Mouse (Mus musculus) gastrocnemius, adult 2 months (tissue): Measurements from ENCODE around the gene Apba3. TPM values are rescaled to one million over a fixed set of nuclear protein-coding genes. Genes with fewer than 3 reads are reported as not detected.
"Not testable (repeated sequence)": the region's sequence is repeated elsewhere in the genome, so short reads cannot be mapped to it uniquely, and the experiment has no call there.

Experiments
- DNase-seq: peaks from one replicate; pipeline ENCODE4 v3.0.0; 2022
- H3K27ac ChIP-seq: fragments of 200-600 bp; 2 replicates; pipeline ENCODE4 v1.8.1; 2022; ENCODE audit warnings: mild to moderate bottlenecking
- H3K4me3 ChIP-seq: fragments of 200-600 bp; 2 replicates; pipeline ENCODE4 v1.8.1; 2022; ENCODE audit warnings: mild to moderate bottlenecking, moderate library complexity
- CTCF ChIP-seq: fragments of 200-600 bp; IDR thresholded peaks from 2 replicates; pipeline ENCODE4 v1.8.1; 2022; ENCODE audit warnings: antibody characterized with exemption, mild to moderate bottlenecking, moderate library complexity
- intact Hi-C: fragments of 180-260 bp; cut with DNase I; formaldehyde crosslinking; loops from one replicate; pipeline ENCODE4 v1.15.1; 2025
- long read RNA-seq, 2 experiments: library from polyadenylated mRNA; stranded (forward); transcript quantifications; one replicate each; pipeline ENCODE4 v2.0.0; 2021
- total RNA-seq, 2 experiments: library from RNA; stranded (reverse); gene quantifications; 2 replicates each; pipeline ENCODE4 v1.2.3; 2021

Apba3 gene
- 100 to 1,000 TPM; 110 to 119 TPM for total RNA-seq
- long read RNA-seq, experiment 1, transcript Apba3-201 (11 exons, 2,106 nt), result major isoform, 85 of 137 reads
- long read RNA-seq, experiment 1, partial matches to known transcripts, result 13 of 137 reads
- long read RNA-seq, experiment 1, other reads (novel, unspliced or antisense), result 38 of 137 reads
- long read RNA-seq, experiment 2, transcript Apba3-201 (11 exons, 2,106 nt), result major isoform, 78 of 133 reads
- long read RNA-seq, experiment 2, partial matches to known transcripts, result 14 of 133 reads
- long read RNA-seq, experiment 2, other reads (novel, unspliced or antisense), result 41 of 133 reads

DNA sequence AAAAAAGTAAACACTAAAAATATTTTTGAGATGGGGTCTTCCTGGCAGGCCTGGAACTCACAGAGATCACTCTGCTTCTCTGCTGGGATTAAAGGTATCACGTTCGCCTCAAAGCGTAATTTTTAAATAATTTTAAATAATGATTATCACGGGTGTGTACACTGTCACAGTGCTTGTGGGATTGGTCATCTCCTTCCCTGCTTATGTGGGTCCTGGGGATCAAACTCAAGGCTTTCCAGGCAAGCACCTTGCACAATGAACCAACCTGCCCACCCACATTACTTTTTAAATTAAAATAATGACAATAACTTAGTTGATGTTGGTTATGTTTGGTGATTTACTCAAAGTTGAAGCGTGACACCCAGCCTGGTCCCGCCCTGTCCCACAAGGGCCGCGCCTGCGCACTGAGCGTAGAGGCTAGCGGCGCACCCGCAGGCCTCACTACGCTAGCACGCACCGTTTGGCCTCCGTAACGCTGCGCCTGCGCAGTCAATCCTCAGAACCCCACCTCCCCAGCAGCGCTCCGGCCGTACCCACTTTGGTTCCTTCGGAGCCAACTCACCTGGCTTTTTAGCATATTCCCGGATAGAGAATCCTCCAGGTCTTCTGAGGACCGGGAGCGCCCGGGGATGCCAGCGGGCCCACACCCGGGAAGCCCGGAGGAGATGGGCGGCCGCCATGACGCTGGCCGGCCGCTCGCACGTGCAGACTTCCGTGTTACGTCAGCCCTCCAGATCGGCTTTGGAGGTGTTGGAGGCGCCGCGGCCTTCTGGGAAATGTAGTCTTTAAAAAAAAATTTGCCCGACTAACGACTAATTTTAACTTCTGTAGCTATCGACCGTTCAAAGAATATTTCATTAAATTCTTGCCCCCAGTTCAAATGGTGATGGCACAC is at the start of gene Apba3, which contains the start of gene Mrpl54:
Gene Apba3 (plus strand): TSS at position 750 of the 895 bp plus-strand sequence.
Gene Mrpl54 (minus strand): TSS at position 724 of the 895 bp plus-strand sequence.
- peak; percentile 99 for DNase-seq
- Histone ChIP-seq H3K4me3 (peak within 1 kb of the TSS; percentile 91), H3K27ac (peak within 1 kb of the TSS; percentile 100)
- no peak for TF ChIP-seq CTCF
- intact Hi-C loops, result loop anchor here (10.0 kb wide), 1 partner anchor 832 kb away; the partner anchor contains the start of gene Tcf3

DNA sequence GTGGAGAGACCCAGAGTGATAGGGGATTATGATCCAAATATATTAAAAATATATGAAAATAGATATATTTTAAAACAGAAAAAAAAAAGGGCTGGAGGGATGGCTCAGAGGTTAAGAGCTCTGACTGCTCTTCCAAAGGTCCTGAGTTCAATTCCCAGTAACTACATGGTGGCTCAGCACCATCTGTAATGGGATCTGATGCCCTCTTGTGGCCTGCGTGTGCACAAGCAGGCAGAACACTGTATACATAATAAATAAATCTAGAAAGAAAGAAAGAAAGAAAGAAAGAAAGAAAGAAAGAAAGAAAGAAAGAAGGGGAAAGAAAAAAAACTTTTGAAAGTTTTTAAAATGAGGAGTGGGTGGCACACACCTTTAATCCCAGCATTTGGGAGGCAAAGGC is 49.5 kb upstream of the Apba3 start:
- not testable (repeated sequence) for H3K27ac ChIP-seq, H3K4me3 ChIP-seq, DNase-seq
- intact Hi-C loops, result loop anchor here (1.0 kb wide), 1 partner anchor 18 kb away; no protein-coding TSS in a partner anchor
- TF ChIP-seq CTCF, result peak; percentile 71

DNA sequence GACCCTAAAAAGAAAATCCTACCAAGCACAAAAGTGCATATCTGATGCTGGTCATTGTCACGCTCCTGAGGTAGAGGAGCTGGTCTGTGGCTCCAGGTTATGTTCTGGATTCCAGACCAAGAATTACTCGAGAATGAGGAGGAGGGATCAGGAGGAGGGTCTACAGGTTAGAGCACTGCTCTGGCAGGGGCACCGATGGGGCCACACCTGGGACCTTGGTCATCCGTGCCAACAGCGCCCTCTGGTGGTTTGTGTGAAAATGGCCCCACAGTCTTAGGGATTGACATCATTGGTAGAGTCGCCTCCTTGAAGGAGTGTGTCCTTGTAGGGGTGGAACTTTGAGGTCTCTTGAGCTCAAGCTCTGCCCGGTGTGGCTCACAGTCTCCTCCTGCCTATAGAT is 48.8 kb upstream of the Apba3 start:
- intact Hi-C loops, result loop anchor here (1.0 kb wide), 1 partner anchor 19 kb away; no protein-coding TSS in a partner anchor
- TF ChIP-seq CTCF, result peak; percentile 87

DNA sequence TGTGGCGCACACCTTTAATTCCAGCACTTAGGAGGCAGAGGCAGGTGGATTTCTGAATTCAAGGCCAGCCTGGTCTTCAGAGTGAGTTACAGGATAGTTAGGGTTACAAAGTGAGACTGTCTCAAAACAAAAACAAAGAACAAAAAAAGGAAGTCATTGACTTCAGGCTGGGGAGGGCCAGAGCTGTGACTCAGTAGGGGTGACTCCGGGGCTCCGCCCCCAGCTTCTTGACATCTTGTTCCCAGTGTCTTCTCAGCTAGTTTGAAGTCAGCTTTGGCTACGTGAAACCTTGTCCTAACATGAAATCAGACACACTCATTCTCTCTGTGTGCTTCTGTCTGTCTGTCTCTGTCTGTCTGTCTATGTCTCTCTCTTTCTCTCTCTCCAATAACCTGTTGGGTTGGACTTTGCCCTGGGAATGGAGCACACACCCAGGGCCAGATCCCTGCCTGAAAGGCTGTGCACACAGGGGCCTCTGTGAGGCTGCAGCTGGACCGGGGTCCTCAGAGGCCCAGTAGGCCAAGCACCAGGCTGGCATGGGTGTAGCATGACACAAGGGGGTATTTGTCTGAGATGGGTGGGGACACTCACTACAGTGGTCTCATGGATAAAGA is 45.3 kb upstream of the Apba3 start:
- DNase-seq, result no peak
- intact Hi-C loops, result no loop called here
- H3K4me3 ChIP-seq, result no peak overlapping the region
- no peak for TF ChIP-seq CTCF
- no peak overlapping the region for H3K27ac ChIP-seq

More for the DNA sequence above, 48.8 kb upstream of the Apba3 start:
- Histone ChIP-seq H3K4me3 (no peak overlapping the region), H3K27ac (no peak overlapping the region)
- DNase-seq, result peak; percentile 81

DNA sequence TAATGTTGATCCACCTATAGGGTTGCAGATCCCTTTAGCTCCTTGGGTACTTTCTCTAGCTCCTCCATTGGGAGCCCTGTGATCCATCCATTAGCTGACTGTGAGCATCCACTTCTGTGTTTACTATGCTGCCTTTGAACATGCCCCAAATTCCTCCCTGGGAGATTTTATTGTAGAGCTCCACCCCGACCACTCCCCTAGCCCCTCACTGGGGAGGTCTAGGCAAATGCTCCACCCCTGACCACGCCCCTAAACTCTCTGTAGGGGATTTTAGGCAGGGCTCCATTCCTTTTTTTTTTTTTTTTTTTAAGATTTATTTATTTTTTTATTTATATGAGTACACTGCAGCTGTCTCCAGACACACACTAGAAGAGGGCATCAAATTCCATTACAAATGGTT is 43.0 kb upstream of the Apba3 start:
- H3K27ac ChIP-seq, result not testable (repeated sequence)

DNA sequence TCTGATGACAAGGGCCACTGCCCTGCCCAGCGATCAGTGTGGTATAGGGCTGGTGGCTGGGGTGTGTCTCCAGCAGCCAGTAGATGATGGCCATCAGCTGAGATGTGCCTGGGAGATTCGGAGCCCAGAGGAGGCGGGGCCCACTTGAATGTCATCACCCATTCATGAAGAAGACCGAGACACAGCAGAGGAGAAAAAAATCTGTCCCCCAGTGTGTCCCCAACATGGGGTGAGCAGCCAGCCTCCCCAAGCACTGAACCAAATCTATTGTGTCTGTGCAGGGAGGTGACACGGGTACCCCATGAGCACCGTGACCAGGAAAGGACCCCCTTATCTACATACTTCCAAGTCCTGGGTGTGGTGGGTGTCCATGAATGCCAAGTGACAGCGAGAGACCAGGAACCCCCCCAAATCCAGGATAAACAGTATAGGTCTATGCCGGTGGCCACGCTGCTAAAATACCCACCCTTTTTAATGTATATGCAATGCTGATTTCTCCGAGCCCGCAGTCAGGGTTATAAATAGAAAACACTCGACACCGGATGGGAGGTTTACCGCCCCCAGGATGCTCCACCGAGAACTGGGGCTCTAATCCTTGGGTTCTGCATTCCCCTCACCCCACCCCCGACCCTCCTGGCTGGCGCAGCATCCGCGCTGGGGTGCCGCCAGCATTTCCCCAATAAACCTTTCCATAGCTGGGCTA is 36.9 kb upstream of the Apba3 start:
- no peak for TF ChIP-seq CTCF
- H3K27ac ChIP-seq, result no peak overlapping the region
- intact Hi-C loops, result no loop called here
- H3K4me3 ChIP-seq, result no peak overlapping the region
- DNase-seq, result no peak

More for the DNA sequence above, 43.0 kb upstream of the Apba3 start:
- H3K4me3 ChIP-seq, intact Hi-C loops, DNase-seq: not testable (repeated sequence)

DNA sequence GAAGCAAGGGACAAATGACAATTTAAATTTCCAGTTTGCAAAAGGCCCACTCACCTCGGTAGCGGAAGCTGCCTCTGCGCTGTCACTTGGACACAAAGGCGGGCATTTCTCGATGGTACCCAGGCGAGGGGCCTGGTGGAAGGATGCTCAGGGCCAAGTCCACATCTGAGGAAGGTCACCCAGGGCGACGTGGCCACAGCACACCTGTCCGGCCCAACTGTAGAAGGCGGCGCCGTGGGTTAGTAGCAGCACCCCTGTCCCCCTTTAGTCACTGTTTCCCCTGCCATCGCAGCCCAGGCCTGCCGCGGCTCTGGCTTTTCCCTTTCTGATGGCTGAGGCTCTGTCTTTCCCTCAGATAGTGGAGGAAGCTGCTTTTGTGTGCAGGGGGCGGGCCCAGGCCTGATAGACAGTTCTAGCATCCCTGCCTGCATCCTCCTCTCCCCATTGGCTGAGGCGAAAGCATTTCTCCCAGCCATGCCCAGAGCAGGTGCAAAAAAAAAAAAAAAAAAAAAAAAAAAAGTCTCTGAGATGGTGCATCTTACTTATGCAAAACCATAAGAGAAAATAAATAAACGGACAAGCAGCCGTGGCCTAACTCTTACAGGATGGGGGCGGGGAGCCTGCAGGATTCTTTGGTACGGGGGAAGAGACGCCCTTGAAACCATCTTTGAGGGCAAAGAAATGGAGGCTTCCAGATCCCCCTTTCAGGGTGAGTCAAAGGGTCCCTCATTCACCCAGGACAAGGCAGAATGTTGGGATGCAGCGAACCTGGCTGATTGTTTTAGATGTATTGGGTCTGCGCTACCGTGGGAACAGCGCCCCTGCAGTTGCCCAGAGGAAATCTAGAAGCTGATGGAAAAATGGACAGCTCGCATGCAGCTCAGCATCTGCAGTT is 36.1 kb upstream of the Apba3 start, which contains the start of gene Atcay:
Gene Atcay (minus strand): TSS at position 396 of the 895 bp plus-strand sequence.
- intact Hi-C loops, result no loop called here
- Histone ChIP-seq H3K27ac (no peak within 1 kb of the TSS), H3K4me3 (no peak within 1 kb of the TSS)
- DNase-seq, result no peak
- peak; percentile 52 for TF ChIP-seq CTCF

DNA sequence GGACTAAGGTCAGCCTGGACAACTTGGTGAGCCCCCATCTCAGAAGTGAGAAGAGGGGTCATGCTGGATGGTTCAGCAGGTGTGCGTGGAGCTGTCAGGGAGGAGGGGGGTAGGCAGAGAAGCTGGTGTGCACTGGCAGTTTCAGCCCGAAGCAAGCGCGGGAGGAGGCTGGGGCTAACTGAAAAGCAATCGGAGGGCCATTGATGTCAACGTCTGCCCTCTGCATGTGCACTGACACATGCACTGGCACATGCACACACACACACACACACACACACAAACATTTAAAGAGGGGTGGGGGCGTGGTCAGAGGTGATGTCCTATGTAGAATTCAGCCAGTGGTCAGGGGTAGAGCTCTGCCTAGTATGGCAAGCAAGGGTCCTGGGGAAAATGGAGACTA is 35.3 kb upstream of the Apba3 start:
- intact Hi-C loops, result no loop called here
- no peak overlapping the region for H3K4me3 ChIP-seq
- TF ChIP-seq CTCF, result no peak
- no peak overlapping the region for H3K27ac ChIP-seq
- no peak for DNase-seq

DNA sequence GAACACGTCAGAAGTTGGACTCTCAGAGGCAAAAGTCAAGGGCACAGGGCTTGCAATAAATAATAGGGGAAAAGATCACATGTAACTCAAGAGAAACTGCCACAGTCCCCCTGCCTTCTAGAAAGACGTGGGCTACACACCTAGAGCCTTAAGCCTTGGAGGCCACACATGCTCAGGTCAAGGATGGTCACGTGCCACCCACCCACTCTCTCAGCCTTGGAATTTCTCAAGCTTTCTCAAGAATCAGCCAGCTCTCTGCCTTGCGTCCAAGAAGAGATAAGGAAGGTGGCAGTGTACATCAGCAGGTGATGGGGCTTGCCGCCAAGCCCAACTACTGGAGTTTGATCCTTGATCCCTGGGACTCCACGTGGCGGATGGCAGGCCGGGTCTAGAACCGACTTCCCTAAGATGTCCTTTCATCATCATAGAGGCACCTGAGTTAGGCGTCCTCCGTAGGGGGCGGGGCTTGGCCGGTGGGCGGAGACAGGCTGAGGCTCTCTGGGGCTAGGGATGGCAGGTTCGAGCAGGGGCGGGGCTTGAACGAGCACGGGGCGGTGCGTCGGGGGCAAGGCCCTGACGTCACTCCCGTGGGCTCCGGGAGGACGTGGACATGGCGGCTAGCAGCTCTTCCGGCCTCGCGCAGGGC is 34.1 kb upstream of the Apba3 start, which contains the start of gene Zfr2:
Gene Zfr2 (plus strand): TSS at position 576 of the 646 bp plus-strand sequence.
- Histone ChIP-seq H3K4me3 (peak within 1 kb of the TSS; percentile 82), H3K27ac (peak within 1 kb of the TSS; percentile 85)
- no peak for TF ChIP-seq CTCF
- peak; percentile 93 for DNase-seq
- intact Hi-C loops, result no loop called here

DNA sequence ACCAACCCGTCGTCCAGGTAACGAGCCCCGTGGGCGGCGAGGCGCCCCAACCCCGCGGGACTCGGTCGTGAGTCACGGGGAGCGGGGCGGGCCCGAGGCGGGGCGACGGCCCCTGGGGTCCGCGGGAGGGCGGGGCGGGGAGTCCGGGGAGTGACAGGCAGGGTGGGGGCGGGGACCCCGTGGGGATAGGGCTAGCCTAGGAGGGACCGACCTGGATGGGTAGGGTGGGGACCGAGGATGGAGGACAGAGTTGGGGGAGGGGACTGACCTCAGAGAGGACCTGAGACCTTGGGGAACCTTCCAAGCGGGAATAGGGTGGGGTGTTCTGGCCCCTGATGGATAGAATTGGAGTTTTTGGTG is 33.6 kb upstream of the Apba3 start:
- no peak for DNase-seq
- intact Hi-C loops, result no loop called here
- TF ChIP-seq CTCF, result no peak
- Histone ChIP-seq H3K4me3 (peak overlapping the region; percentile 82), H3K27ac (peak overlapping the region; percentile 85)

DNA sequence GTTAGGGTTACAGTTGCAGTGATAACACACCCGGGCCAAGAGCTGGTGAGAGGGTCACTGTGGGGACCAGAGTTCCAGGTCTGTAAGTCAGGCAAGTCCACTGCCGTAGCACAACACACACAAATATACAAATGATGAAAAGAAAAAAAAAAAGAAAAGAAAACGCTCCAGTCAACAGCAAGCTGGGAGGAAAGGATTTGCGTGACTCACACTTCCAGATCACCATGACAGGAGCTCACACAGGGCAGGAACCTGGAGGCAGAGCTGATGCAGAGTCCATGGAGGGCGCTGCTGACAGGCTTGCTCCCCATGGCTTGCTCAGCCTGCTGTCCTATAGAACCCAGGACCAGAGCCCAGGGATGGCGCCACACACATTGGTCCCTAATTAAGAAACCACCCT is 32.6 kb upstream of the Apba3 start:
- TF ChIP-seq CTCF, result no peak
- H3K4me3 ChIP-seq, result no peak overlapping the region
- intact Hi-C loops, result no loop called here
- DNase-seq, result no peak
- no peak overlapping the region for H3K27ac ChIP-seq
